Mouse (Mus musculus): ENCODE measurements around the gene Serpinb7.

The Serpinb7 gene

DNA sequence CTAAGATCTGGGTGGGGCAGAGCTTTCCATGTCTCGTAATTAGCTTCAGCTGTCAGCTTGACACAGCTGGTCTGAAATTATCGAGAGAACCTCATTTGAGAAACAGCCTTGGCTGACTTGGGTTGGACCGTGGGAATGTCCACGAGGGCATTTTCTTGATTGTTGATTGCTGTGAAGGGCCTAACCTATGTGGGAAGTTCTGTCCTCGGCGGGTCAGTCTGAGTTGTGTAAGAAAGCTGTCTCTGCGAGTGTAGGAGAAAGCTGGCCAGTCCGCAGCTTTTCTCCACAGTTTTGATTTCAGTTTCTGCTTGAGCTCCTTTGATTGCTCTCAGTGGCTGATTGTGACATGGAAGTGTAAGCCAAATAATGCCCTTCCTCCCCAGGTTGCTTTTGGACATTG, 90.1 kb downstream of the Serpinb7 start:
- in situ Hi-C loops (cut with MboI, MseI), result loop anchor here (10.0 to 25.0 kb wide), 2 partner anchors 245 to 477 kb away; no protein-coding TSS in a partner anchor

DNA sequence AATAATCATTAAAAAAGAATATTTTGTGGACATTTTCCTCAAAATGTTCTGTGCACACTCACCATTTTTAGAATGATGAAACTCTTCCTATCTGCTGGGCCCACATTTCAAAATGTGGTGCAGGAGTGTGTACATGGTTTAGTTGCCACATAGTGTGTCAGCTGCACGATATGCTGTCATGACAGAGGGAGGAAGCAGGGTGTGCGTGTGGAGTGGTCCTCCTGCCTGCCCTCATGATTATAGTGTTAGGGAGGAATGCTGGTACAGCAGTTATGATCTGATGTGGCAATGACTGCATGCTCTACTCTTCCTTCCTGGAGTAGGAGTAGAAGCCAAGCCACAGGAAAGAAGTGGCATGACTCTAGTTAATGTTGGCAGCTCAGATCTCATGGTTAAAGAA, 97.3 kb downstream of the Serpinb7 start:
- in situ Hi-C loops (cut with MboI, MseI), result loop anchor here (10.0 to 25.0 kb wide), 2 partner anchors 272 to 484 kb away; no protein-coding TSS in a partner anchor

DNA sequence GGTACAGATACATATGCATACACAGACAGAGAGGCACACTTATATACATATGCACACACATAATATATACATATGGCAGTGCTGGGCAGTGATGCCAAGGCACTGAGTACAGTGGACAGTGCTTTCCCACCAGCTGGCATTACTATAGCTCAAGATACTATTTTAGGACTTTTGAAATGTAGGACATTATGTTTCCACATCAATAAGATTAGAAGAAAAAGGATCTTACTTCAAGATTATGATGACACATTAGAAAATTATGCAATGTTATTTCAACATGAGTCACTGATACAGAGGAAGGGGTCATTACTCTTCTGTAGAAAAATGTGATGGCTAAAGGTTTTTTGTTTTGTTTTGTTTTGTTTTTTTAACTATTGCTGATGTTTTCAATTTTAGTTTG, 102.6 kb downstream of the Serpinb7 start:
- in situ Hi-C loops (cut with MboI, MseI), result no loop called here

Data from T-helper 2 cell (primary cell).